Mouse (Mus musculus) CD4-positive helper T cell, adult 2 months (primary cell): Measurements from ENCODE around the gene Fyn.

Experiments
- DNase-seq: peaks from one replicate; pipeline ENCODE4 v3.0.0-alpha.2; 2012; ENCODE audit warnings: low read depth, missing footprints, low spot score

The Fyn gene

GRCm38 (mm10) chr10:39534324-39535026 lies 165.8 kb downstream of the Fyn start:
- DNase-seq = no peak

- DNase-seq = no peak
Measured at GRCm38 (mm10) chr10:39535347-39535746, 166.7 kb downstream of the Fyn start.

GRCm38 (mm10) chr10:39536258-39536657 lies 167.6 kb downstream of the Fyn start:
- DNase-seq = no peak

GRCm38 (mm10) chr10:39540012-39540647 lies 171.5 kb downstream of the Fyn start:
- no peak for DNase-seq

- no peak for DNase-seq
Measured at GRCm38 (mm10) chr10:39540995-39541394, 172.3 kb downstream of the Fyn start.

- DNase-seq = no peak
Measured at GRCm38 (mm10) chr10:39541451-39541874, 172.8 kb downstream of the Fyn start.

- DNase-seq = no peak
Measured at GRCm38 (mm10) chr10:39541951-39542521, 173.4 kb downstream of the Fyn start.

GRCm38 (mm10) chr10:39542535-39543257 lies 174.0 kb downstream of the Fyn start:
- DNase-seq = no peak

GRCm38 (mm10) chr10:39543258-39543770 lies 174.7 kb downstream of the Fyn start:
- no peak for DNase-seq

- no peak for DNase-seq
Measured at GRCm38 (mm10) chr10:39547369-39548074, 178.9 kb downstream of the Fyn start.

GRCm38 (mm10) chr10:39550791-39551190 lies 182.1 kb downstream of the Fyn start:
- DNase-seq = no peak

- no peak for DNase-seq
Measured at GRCm38 (mm10) chr10:39551637-39552185, 183.1 kb downstream of the Fyn start.

- no peak for DNase-seq
Measured at GRCm38 (mm10) chr10:39552351-39552814, 183.7 kb downstream of the Fyn start.

- no peak for DNase-seq
Measured at GRCm38 (mm10) chr10:39552903-39553302, 184.2 kb downstream of the Fyn start.

- no peak for DNase-seq
Measured at GRCm38 (mm10) chr10:39555289-39555715, 186.6 kb downstream of the Fyn start.

- DNase-seq = no peak
Measured at GRCm38 (mm10) chr10:39555740-39556139, 187.1 kb downstream of the Fyn start.

GRCm38 (mm10) chr10:39557360-39557759 lies 188.7 kb downstream of the Fyn start:
- no peak for DNase-seq

GRCm38 (mm10) chr10:39557851-39558250 lies 189.2 kb downstream of the Fyn start:
- no peak for DNase-seq

- DNase-seq = no peak
Measured at GRCm38 (mm10) chr10:39558492-39559005, 189.9 kb downstream of the Fyn start.

- DNase-seq = no peak
Measured at GRCm38 (mm10) chr10:39559321-39559720, 190.7 kb downstream of the Fyn start.

GRCm38 (mm10) chr10:39562383-39562782 lies 193.7 kb downstream of the Fyn start:
- no peak for DNase-seq
